Mouse (Mus musculus): ENCODE results near the gene Snapc4.

Snapc4 gene

DNA sequence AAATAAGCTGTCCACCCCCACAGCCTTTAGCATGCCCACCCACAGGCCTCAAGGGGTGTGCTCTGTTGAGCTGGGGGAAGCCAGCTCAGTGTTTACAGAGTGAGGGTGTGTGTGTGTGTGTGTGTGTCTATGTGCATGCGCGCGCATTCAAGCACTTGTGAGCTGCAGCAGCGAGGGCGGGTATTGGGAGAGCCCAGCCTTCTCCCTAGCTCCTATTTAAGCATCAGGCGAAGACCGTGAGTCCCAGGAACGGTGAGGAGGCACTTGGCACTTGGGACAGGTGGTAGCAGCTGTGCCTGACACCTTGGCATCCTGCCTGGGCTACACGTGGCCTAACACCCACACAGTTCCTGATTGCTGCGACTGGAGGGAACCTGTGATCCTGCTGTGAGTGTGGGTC, 38.4 kb downstream of the Snapc4 start:
- no peak for DNase-seq (ENCODE audit: extremely low read depth, low read depth)

DNA sequence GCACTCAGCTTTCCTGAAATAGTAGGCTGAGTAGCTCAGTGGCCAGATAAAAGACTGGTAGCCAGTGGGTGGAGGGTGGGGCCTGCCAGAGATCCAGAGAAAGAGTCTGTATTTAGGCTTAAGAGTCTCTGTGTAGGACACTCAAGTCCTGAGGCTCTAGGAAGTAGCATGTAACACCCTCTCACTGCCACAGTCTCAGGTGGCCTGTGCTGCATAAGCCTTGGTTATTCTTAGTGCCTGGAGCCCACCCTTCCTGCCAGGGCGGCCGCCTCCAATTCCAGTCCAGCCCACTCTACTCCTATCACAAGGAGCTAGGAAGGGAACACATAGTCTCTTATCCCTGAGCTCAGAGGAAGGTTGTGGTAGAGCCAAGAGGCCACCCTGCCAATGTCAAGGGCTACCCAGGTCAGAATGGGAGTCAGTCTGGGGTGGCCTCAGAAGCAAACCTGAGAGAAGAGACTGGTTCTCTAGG, 38.9 kb downstream of the Snapc4 start:
- no peak for DNase-seq (ENCODE audit: extremely low read depth, low read depth)

DNA sequence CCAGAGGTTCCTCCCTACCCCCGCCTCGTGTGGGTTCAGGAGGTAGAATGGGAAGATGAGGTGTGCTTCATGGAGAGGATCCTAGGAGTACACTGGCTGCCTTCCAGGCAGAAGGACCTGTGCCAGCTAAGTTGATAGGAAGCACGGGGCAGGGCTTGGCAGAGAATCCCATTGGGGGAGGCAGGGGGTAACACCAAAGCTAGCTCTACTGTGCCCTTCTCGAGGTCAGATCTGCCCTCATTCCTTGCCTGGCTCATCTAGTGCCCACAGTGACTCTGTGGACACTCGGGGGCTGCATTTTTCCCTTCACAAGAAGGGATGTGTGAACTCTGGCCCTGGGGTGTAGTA, 41.3 kb downstream of the Snapc4 start:
- DNase-seq (ENCODE audit: extremely low read depth, low read depth) = no peak

DNA sequence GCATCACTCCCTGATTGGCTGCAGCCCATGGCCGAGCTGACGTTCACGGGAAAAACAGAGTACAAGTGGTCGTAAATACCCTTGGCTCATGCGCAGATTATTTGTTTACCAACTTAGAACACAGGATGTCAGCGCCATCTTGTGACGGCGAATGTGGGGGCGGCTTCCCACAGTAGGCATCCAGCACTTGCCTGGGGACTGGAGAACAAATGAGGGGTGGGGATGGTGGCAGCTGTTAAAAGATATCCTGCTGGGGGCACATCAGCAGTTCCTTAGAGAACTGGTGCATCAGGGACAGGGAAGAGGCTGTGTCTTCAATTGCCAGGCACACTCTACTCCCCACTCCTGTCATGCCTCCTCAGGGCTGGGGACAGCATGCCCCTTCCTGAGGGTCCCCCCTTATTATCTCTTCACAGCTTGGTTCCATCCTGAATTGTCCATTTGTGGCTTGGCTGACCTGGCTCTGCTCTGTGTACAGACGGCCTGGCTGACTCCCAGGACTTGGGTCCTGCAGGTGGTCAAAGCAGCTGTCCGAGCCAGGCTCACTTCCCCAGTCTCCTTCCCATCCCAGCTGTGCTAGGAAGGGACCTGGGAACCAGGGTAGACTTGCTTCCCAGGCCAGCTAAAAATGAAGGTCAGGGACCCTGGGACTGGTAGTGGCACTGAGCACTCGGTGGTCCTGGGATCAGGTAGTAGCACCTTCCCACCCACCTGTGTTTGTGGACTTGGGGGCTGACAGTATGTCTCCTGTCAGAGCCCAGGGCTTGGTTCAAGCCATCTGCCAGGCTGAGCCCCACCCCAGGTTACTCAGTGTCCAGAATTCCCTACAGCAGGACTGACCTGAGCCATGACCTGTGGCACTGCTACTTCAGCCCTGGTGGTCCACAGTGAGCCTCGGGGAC, 41.9 kb downstream of the Snapc4 start:
- no peak for DNase-seq (ENCODE audit: extremely low read depth, low read depth)

DNA sequence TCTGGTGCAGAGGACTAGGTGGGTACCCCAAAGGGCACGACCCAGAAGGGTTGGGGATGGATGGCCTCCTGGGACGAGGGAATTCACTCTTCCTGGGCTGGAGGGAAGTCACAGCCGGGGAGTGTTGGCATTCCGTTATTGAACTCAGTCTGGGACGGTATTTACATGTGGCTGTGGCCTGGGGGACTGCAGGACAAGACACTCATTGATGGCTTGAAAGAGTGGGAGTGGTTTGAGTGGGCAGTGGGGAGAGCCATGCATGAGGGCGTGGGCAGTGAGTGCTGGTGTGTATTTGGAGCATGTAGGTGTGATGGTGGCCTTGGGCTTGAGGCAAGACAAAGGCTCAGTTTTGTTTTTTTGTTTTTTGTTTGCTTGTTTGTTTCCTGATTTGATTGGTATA, 49.8 kb downstream of the Snapc4 start:
- no peak for DNase-seq (ENCODE audit: extremely low read depth, low read depth)

DNA sequence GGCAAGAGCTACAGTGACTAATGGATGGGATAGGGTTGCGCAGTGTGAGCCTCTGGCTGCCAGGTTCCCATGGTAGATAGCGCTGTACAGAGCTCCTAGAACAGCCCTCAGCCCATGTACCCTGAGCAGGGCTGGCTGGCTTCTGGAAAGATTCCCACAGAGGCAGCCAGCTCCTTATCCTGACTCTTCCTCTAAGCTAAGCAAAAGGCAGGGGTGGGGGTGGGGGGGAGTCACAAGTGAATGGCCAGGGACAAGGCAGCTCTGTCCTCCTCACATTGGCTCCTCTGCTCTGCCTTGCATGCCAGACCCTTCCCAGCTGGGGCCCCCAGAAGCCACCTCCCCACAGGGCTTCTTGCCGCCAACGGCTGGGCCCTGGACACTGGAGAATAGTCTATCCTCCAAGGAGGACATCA, 50.4 kb downstream of the Snapc4 start:
- no peak for DNase-seq (ENCODE audit: extremely low read depth, low read depth)

DNA sequence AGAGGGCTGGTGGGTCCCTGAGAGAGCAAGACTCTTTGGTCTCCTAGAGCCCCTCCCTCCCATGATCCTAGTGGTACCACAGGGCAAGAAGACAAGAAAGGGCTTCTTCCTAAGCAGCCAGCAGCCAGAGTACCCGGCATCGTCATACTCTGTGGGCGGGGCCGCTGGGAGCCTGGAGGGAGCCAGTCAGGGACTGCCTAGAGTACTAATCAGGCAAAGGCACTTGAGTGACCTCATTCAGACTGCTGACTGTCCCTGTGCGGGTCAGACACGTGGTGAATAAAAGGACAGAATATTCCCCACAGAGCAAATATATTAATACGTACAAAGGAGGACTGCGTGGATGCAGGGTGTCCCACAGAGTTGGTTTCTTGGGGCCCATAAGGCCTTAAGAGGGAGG, 51.1 kb downstream of the Snapc4 start:
- DNase-seq (ENCODE audit: extremely low read depth, low read depth) = no peak

DNA sequence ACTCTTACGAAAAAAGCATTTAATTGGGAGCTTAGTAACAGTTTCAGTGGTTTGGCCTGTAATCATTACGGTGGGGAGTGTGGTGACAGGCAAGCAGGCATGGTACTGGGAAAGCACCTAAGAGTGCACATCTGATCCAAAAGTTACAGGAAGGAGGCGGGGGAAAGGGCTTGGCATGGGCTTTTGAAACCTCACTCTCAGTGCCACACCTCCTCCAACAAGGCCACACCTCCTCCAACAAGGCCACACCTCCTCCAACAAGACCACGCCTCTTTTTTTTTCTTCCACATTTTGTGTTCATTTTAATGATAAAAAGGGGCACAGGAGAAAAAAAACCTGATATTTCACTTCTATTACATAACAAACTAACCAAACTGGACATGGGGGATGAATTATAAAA, 52.6 kb downstream of the Snapc4 start:
- no peak for DNase-seq (ENCODE audit: extremely low read depth, low read depth)

DNA sequence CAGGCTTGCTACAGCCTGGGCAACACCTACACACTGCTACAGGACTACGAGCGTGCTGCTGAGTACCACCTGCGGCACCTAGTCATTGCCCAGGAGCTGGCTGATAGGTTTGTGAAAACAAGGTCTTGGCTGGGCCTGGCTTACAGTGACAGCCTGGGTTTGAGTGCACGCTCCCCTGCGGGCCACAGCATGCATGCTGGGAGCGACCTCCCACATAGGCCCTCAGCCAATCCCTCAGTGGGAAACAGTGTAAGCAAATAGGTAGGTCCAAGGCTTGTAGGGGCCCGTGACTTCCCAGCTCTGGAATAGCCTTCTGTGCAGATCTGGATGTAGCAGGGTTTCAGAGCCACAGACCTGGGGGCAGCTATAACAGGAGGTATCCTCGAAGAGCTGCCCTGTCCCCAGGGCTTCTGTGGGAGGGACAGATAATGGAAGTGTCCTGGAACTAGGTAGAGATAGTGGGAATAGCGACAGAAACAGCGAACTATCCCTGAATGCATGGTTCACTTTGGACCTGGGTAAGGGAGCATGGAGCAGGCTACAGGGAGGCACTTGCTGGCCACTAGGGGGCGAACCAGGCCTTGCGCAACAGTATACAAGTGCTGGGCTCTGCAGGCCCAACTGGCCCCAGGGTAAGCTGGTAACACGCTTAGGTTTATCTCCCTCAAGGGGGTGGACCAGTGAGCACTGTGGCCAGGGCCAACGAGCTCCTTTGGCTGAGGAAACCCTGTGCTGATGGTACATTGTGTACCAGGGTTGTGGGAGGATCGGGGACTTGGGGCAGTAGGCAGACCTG, 54.9 kb downstream of the Snapc4 start:
- DNase-seq (ENCODE audit: extremely low read depth, low read depth) = peak; percentile 55

DNA sequence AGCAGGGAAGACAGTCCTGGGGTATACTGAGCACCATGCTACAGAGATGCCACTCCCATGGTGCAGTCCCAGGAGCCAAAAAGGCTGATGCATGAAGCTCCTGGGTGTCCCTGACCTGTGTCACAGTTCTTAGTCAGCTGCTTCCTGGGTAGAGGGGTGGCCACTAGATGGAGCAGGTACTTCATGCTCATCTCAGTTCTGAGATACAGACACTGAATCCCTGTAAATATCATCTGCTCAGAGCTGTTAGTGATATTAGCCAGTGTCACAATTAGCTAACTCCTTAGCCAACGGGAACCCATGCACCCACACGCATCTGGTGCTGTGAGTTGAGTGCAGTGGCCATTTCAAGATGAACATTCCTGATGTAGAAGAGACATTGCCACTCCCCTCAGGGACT, 55.5 kb downstream of the Snapc4 start:
- DNase-seq (ENCODE audit: extremely low read depth, low read depth) = no peak

DNA sequence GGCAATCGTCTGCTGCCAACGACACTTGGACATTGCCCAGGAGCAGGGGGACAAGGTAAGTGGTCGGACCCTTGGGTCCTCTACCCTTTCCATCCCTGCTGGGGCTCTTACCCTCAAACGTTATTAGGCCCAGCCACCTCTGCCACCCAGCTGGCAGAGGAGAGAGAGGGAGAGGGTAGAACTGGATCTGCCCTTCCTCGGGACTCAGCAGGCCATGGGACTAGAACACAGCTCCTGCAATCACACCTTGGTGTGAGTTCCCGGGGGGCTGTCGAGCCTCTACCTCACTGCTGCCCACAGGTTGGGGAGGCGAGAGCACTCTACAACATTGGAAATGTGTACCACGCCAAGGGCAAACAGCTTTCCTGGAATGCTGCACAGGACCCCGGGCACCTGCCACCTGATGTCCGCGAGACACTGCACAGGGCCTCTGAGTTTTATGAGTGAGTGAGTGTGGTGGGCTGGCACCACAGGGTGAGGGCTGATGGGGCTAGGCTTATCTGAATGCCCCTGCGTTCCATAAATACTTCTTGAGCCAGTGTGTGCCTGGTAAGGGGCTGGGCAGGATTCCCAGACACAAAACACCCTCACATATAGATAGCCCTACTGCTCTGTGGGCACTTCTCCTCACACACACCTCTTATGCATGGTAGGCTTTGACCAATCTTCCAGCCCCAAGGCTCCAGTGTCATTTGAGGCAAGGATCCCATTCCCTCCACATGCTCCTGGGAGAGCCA, 56.7 kb downstream of the Snapc4 start:
- no peak for DNase-seq (ENCODE audit: extremely low read depth, low read depth)

DNA sequence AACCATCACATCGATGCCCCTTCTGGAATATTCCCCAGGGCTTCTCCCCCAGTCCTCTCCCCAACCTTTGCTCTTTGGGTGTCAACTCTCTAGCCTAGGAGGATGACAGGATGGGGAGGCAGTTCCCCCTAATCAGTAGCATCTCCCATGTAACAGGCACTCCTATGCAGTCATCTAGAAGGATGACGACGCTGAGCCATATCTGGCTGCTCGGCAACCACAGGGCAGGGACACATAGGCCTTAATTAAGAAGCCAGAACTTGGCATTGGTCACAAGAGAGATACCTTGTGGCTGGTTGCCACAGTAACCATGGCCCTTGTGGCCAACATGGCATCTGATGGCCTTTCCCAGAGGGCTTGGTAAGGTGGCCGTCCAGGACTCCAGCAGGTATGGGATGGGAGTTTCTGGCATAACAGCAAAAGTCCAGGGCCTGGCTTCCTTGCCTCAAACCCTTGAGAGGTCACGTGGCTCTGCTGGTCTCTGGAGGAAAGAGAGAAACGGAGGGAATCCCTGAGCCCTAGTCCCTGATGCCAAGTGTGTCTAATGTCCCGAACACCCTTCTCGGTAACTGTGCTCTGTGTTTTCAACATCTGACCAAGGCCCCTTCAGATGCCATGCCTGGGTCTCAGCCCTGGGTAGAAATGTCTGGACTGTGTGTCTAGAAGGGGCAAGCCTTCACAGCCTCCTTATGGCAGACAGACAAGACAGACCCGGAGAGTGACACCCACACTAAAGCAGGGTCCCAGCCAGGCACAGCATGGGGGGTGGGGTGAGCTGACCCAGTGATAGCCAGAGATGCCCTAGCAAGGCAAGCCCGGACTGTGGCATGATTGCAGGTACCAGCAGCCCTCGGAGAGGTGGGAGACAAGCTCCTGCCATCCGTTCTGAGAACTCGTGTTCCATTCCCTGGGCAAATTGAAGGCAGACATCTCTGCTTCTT, 59.9 kb downstream of the Snapc4 start:
- DNase-seq (ENCODE audit: extremely low read depth, low read depth) = no peak

DNA sequence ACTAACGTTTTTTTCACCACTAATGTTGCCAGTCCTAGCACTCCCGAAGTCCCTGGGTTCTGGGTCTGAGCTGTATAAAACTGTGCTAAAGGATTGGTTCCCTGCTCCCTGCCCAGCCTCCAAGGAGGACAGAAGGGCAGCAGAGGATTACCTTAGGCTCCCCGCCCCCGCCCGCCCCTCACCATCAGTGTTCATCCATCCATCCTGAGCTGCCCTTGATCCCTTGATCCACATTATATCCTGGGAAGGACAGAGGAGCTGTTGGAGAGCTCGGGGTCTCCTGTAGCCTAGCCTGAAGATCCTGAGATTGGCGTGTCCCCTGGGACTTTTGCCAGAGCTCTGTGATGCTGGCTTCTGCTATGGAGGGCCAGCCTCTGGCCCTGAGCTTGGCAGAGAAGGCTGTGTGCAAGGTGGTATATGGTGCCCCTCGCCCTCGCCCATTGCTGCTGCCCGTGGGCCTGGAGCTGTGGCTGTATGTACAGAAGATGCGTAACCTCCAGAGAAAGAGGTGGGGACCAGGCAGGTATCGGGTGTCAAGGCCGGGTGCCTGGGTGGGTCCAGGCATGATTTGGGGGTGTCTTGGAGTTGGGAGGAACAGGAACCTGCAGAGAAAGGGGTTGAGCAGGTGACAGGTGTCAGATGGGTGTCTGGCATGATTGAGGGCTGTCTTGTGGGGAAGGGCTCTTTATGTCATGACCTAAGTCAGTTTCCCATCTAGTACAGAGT, 60.8 kb downstream of the Snapc4 start:
- no peak for DNase-seq (ENCODE audit: extremely low read depth, low read depth)

DNA sequence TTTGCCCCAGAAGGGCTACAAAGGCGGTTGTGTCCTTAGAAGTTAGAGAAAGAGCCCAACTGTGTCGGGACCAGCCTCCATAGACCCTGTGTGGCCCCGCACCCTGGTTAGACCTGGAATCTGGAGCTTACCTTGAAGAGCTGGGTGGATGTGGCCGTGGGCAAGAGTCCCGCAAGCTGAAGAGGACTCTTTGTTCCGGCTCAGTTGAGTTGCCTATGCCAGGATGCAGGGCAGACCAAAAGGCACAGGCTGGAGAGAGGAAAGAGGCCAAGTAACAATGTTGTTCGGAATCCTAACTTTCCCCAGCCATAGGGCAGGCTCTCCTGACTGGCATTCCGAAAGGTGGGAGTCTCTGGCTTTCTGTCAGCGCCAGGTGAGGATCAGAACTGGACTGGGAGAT, 61.3 kb downstream of the Snapc4 start:
- DNase-seq (ENCODE audit: extremely low read depth, low read depth) = no peak

DNA sequence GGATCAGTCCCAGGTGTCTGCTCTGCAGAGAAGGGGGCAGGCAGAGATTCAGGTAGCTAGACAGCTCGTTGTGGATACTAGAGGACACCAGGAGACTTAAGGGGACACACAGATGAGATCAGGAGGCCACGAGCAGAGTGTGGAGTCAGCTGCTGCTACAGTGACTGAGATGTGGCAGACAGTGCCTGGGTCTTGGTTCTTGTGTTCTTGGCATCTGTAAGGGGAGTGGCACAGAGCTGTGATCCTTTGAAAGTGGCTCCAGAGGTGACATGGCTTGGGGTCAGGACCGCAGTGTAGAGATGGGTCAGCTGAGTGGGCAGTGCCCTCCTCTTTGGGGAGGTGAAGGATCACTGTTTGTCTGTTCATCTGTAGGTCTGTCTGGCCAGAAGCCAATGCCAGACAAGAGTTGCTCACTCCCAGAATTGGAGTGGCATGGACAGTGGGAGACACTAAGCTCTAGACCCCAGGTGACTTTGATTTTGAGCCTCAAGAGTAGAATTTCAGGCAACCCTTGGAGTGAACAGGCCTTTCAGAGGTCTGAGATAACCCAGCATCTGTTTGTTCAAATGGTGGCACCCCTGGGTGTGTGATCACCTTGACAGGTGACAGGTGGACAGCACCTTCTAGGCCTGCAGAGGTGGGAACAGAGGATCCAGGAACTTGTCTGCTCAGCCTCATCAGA, 62.3 kb downstream of the Snapc4 start:
- DNase-seq (ENCODE audit: extremely low read depth, low read depth) = no peak

DNA sequence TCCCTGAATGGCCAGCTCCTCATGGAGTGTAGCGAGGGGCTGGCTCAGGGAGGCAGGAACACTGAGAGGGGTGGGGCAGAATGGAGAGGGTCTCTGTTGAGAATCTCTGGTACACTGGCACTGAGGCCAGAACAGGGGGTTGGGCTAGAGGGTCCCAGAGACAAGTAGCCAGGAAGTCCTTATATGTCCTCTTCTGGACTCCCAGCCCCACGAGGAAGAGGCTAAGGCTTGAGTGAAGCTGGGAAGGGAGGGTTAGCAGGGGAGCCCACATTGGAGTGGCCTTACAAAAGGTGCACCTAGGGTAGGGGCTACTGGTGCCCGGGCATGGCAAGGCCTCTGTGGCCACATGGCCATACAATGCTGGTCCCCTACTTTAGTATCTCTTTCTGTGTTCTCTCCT, 63.1 kb downstream of the Snapc4 start:
- no peak for DNase-seq (ENCODE audit: extremely low read depth, low read depth)

DNA sequence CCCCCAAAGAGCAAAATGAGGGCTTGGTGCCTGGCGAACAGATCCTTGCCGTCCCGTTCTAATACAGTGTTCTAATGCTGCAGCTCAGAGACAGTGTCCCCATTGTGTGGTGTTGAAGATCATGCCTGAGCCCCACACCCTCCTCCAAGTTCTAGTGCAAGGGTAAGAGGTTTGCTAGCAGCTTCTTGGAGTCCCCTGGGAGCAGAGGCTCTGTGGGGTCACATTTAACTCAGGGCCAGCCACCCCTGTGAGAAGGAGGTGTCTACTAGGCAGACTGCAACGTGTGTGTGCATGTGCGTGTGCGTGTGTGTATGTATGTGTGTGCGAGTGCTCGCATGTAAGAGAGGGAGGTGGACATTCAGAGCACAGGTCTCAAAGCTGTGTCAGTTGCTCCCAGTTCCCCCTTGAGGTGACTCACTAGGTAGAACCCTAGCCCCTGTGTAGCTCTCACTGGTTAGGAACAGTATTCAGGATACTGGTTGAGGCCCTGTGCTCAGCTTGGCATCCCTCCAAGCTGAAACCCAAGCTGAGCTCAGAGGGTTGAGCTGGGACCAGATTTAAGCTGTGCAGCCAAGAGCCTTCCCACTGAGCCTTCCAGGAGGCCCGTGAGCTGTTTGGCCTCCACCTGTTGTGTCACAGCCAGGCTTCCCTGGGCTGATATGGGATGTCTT, 63.7 kb downstream of the Snapc4 start:
- DNase-seq (ENCODE audit: extremely low read depth, low read depth) = no peak

DNA sequence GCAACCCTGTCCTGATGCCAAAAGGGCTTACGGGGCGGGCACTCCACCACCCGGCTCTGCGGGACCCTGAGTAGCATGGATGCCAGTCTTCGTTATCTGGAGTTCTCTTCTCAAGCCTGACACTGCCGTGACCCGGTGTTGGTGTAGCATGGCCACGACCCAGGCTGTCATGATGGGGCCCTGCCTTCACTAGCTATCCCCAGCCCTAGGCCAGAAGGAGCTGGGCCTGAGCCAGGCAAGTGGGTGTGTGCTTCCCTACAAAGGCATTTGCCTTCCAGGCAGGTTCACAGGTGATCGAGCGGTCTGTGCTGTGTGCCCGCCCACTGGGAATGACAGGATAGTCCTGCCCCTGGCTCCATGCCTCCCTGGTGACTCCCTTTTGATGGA, 64.5 kb downstream of the Snapc4 start:
- DNase-seq (ENCODE audit: extremely low read depth, low read depth) = no peak

Data from MEL-GATA-1-ER (cell line).